Comparison of ENCODE assay signal across 8 mouse cellular contexts in genomic region chr11:117783089-117783488, GRCm38 (mm10). TPM values are rescaled to one million over a fixed set of nuclear protein-coding genes. Genes with fewer than 3 reads are reported as not detected.
A peak's percentile ranks its signal among the peaks of the same experiment; 100 is the strongest.
DNase-seq lines count a peak whose midpoint lies in the region; ATAC-seq and TF ChIP-seq lines count a peak whose summit lies in the region.

No protein-coding gene starts in this region.

- DNase-seq in testis, postnatal 10 days (ENCODE audit: low spot score): peak; percentile 72
- DNase-seq in testis, postnatal 14 days (ENCODE audit: low spot score): no peak
- DNase-seq in heart, adult 9 months (ENCODE audit: low spot score in 2 of 2): peak; percentile 47 to 67
- peak; percentile 77 for DNase-seq in kidney, postnatal 0 days (ENCODE audit: low spot score)
- DNase-seq in lung, postnatal 0 days (ENCODE audit: low spot score): peak; percentile 69

- no peak overlapping the region for H3K27ac ChIP-seq in cortical plate, adult 2 months (ENCODE audit: insufficient read depth, low read length)
- H3K27ac ChIP-seq in kidney, postnatal 0 days: peak overlapping the region; percentile 99; the same call in 1 of the 2 replicates
- H3K27ac ChIP-seq in lung, postnatal 0 days (ENCODE audit: low read length): peak overlapping the region; percentile 98
- peak overlapping the region; percentile 58; the same call in 1 of the 2 replicates for H3K27ac ChIP-seq in small intestine, adult 2 months (ENCODE audit: insufficient read depth, low read depth, low read length)

- TF ChIP-seq CTCF in cortical plate, adult 2 months (IDR thresholded peaks at IDR 0.05; ENCODE audit: extremely low read depth, insufficient read depth, low read length): 0 out of 2 replicates have a peak, but pooled peaks have one; percentile 13
- TF ChIP-seq CTCF in kidney, postnatal 0 days (IDR thresholded peaks at IDR 0.05; ENCODE audit: low read depth): peak; percentile 56
- peak; percentile 64 for TF ChIP-seq CTCF in lung, postnatal 0 days (IDR thresholded peaks at IDR 0.05)
- peak; percentile 31; the same call in 1 of the 2 replicates for TF ChIP-seq CTCF in small intestine, adult 2 months (IDR thresholded peaks at IDR 0.05; ENCODE audit: extremely low read depth, insufficient read length, insufficient replicate concordance, low read depth, low read length)

- no peak for TF ChIP-seq POLR2A in cortical plate, adult 2 months (IDR thresholded peaks at IDR 0.05; ENCODE audit: extremely low read depth, insufficient read depth, low read length)
- no peak for TF ChIP-seq POLR2A in small intestine, adult 2 months (IDR thresholded peaks at IDR 0.05; ENCODE audit: low read depth, low read length)

- TF ChIP-seq EP300 in lung, postnatal 0 days (IDR thresholded peaks at IDR 0.05): no peak

- H3K9me3 ChIP-seq in kidney, postnatal 0 days (replicated peaks; ENCODE audit: low read length): no peaks in the 10 kb centered on the region
- no peaks in the 10 kb centered on the region for H3K9me3 ChIP-seq in lung, postnatal 0 days (ENCODE audit: low read length)

- H3K27me3 ChIP-seq in kidney, postnatal 0 days (ENCODE audit: insufficient read depth, low read length): no peaks in the 10 kb centered on the region
- no peaks in the 10 kb centered on the region for H3K27me3 ChIP-seq in lung, postnatal 0 days (replicated peaks; ENCODE audit: insufficient read depth, low read length)
- no peaks in the 10 kb centered on the region for H3K27me3 ChIP-seq in small intestine, adult 2 months (ENCODE audit: control insufficient read depth, insufficient read depth, low read length)

- H3K9ac ChIP-seq in kidney, postnatal 0 days (ENCODE audit: low read depth, low read length): peak overlapping the region; percentile 52; the same call in 1 of the 2 replicates
- H3K9ac ChIP-seq in lung, postnatal 0 days (replicated peaks; ENCODE audit: low read depth): peak overlapping the region; percentile 48

- no peak for ATAC-seq in kidney, postnatal 0 days (replicated peaks; ENCODE audit: low FRiP score, low read depth)
- ATAC-seq in lung, postnatal 0 days: no peak
- no peak for ATAC-seq in activated CD4-positive, CD25-positive, alpha-beta regulatory T cell, adult 4 months

- no peaks in the 10 kb centered on the region for H3K36me3 ChIP-seq in kidney, postnatal 0 days (ENCODE audit: insufficient read depth, low read length)
- no peaks in the 10 kb centered on the region for H3K36me3 ChIP-seq in lung, postnatal 0 days (ENCODE audit: insufficient read depth, low read length)
- peaks cover 1% of the 10 kb centered on the region for H3K36me3 ChIP-seq in small intestine, adult 2 months (ENCODE audit: control insufficient read depth, insufficient read depth, low read length)

- peak overlapping the region; percentile 97 for H3K4me2 ChIP-seq in kidney, postnatal 0 days (ENCODE audit: low read length)
- H3K4me2 ChIP-seq in lung, postnatal 0 days (replicated peaks; ENCODE audit: low read depth, low read length): peak overlapping the region; percentile 87

- no peaks in the 10 kb centered on the region for H3K4me1 ChIP-seq in cortical plate, adult 2 months (ENCODE audit: control insufficient read depth, insufficient read depth, low read length)
- H3K4me1 ChIP-seq in kidney, postnatal 0 days (replicated peaks; ENCODE audit: insufficient read depth, low read length): peaks cover 36% of the 10 kb centered on the region
- H3K4me1 ChIP-seq in lung, postnatal 0 days (ENCODE audit: insufficient read depth, low read depth, low read length): peaks cover 30% of the 10 kb centered on the region; the same call in 1 of the 2 replicates
- H3K4me1 ChIP-seq in small intestine, adult 2 months (ENCODE audit: control insufficient read depth, insufficient read depth, insufficient read length, low read length): peaks cover 28% of the 10 kb centered on the region

- H3K4me3 ChIP-seq in cortical plate, adult 2 months (ENCODE audit: insufficient read depth, low read length): 0 out of 2 replicates have a peak overlapping the region, but pooled peaks have one; percentile 2
- peak overlapping the region; percentile 26 for H3K4me3 ChIP-seq in kidney, postnatal 0 days (replicated peaks; ENCODE audit: low read depth, low read length)
- peak overlapping the region; percentile 28; the same call in 1 of the 2 replicates for H3K4me3 ChIP-seq in lung, postnatal 0 days (ENCODE audit: low read depth, low read length)
- H3K4me3 ChIP-seq in small intestine, adult 2 months (ENCODE audit: low read depth, low read length): peak overlapping the region; percentile 80

- 6% methylated on average over 31 of the region's 31 CpGs for WGBS in kidney, postnatal 0 days
- 7% methylated on average over 30 of the region's 31 CpGs for WGBS in lung, postnatal 0 days
- WGBS in small intestine, adult 2 months: 47% methylated on average over 31 of the region's 31 CpGs

RNA-seq across cellular contexts. Expression of gene Tmc6, which starts 1.1 kb away (rescaled TPM):
- 9.1 and 9.7 TPM in 2 replicates for polyA plus RNA-seq in cortical plate, adult 2 months (2012; rRNA removed)
- 38.8 and 39.2 TPM in 2 replicates for polyA plus RNA-seq in kidney, postnatal 0 days (2015; fragmentation: Nextera tagmentation; extraction: Ambion mirVana)
- 26.2 and 34.8 TPM in 2 replicates for polyA plus RNA-seq in lung, postnatal 0 days (2015; fragmentation: Nextera tagmentation; extraction: Ambion mirVana)
- polyA plus RNA-seq in small intestine, adult 2 months (2012; rRNA removed): 53.5 and 84.7 TPM in 2 replicates
- 100 to 1,000 TPM in 1 of 2 experiments, 10 to 100 TPM in 1; 88.2 to 107 TPM for polyA plus RNA-seq in activated CD4-positive, CD25-positive, alpha-beta regulatory T cell, adult 4 months (2017; shearing (Covaris generic))

RNA-seq across cellular contexts. Expression of gene Tmc8, which starts 1.2 kb away (rescaled TPM):
- 0.54 and 0.79 TPM in 2 replicates for polyA plus RNA-seq in cortical plate, adult 2 months (2012; rRNA removed)
- 2.3 and 3.6 TPM in 2 replicates for polyA plus RNA-seq in kidney, postnatal 0 days (2015; fragmentation: Nextera tagmentation; extraction: Ambion mirVana)
- polyA plus RNA-seq in lung, postnatal 0 days (2015; fragmentation: Nextera tagmentation; extraction: Ambion mirVana): 5.5 and 6.5 TPM in 2 replicates
- polyA plus RNA-seq in small intestine, adult 2 months (2012; rRNA removed): 34.3 and 59.6 TPM in 2 replicates
- polyA plus RNA-seq in activated CD4-positive, CD25-positive, alpha-beta regulatory T cell, adult 4 months (2017; shearing (Covaris generic)): 10 to 100 TPM; 26.8 to 45.3 TPM

RNA-seq across cellular contexts. Expression of gene 6030468B19Rik, which starts 14.4 kb away (rescaled TPM):
- 0.47 and 0.50 TPM in 2 replicates for polyA plus RNA-seq in cortical plate, adult 2 months (2012; rRNA removed)
- polyA plus RNA-seq in kidney, postnatal 0 days (2015; fragmentation: Nextera tagmentation; extraction: Ambion mirVana): not detected in 2 replicates
- not detected in 2 replicates for polyA plus RNA-seq in lung, postnatal 0 days (2015; fragmentation: Nextera tagmentation; extraction: Ambion mirVana)
- polyA plus RNA-seq in small intestine, adult 2 months (2012; rRNA removed): 0.09 and 0.47 TPM in 2 replicates
- polyA plus RNA-seq in activated CD4-positive, CD25-positive, alpha-beta regulatory T cell, adult 4 months (2017; shearing (Covaris generic)): 1 to 10 TPM; 1.3 to 1.9 TPM

RNA-seq across cellular contexts. Expression of gene Gm20708, which starts 26.4 kb away (rescaled TPM):
- 0.86 and 1.1 TPM in 2 replicates for polyA plus RNA-seq in cortical plate, adult 2 months (2012; rRNA removed)
- 0.19 and 0.21 TPM in 2 replicates for polyA plus RNA-seq in kidney, postnatal 0 days (2015; fragmentation: Nextera tagmentation; extraction: Ambion mirVana)
- 0.27 TPM in 1 of 2 replicates, not detected in the other for polyA plus RNA-seq in lung, postnatal 0 days (2015; fragmentation: Nextera tagmentation; extraction: Ambion mirVana)
- 0.06 TPM in 1 of 2 replicates, not detected in the other for polyA plus RNA-seq in small intestine, adult 2 months (2012; rRNA removed)
- 1 to 10 TPM; 3.8 to 5.6 TPM for polyA plus RNA-seq in activated CD4-positive, CD25-positive, alpha-beta regulatory T cell, adult 4 months (2017; shearing (Covaris generic))

RNA-seq across cellular contexts. Expression of gene Syngr2, which starts 26.4 kb away (rescaled TPM):
- polyA plus RNA-seq in cortical plate, adult 2 months (2012; rRNA removed): 10.6 and 13.5 TPM in 2 replicates
- 107 and 115 TPM in 2 replicates for polyA plus RNA-seq in kidney, postnatal 0 days (2015; fragmentation: Nextera tagmentation; extraction: Ambion mirVana)
- polyA plus RNA-seq in lung, postnatal 0 days (2015; fragmentation: Nextera tagmentation; extraction: Ambion mirVana): 96.0 and 108 TPM in 2 replicates
- polyA plus RNA-seq in small intestine, adult 2 months (2012; rRNA removed): 183 and 229 TPM in 2 replicates
- 100 to 1,000 TPM in 1 of 2 experiments, 10 to 100 TPM in 1; 76.0 to 131 TPM for polyA plus RNA-seq in activated CD4-positive, CD25-positive, alpha-beta regulatory T cell, adult 4 months (2017; shearing (Covaris generic))

Comparison
In these comparisons a context has a peak if more than half of its experiments do, and no peak if none do; other contexts are left out.
1. H3K4me3 ChIP-seq: peak in every context shown above with its lines; median percentile 80 in small intestine, adult 2 months; 28 in lung, postnatal 0 days; 26 in kidney, postnatal 0 days; 2 in cortical plate, adult 2 months.
2. CTCF ChIP-seq: peak in every context shown above with its lines; median percentile 64 in lung, postnatal 0 days; 56 in kidney, postnatal 0 days; 31 in small intestine, adult 2 months; 13 in cortical plate, adult 2 months.